Mouse (Mus musculus): ENCODE data around the gene Tbc1d20. TPM values are rescaled to one million over a fixed set of nuclear protein-coding genes. Genes with fewer than 3 reads are reported as not detected.

Tbc1d20 gene
- polyA plus RNA-seq, 1 experiment from 2014 or later: 35.8 TPM

DNA sequence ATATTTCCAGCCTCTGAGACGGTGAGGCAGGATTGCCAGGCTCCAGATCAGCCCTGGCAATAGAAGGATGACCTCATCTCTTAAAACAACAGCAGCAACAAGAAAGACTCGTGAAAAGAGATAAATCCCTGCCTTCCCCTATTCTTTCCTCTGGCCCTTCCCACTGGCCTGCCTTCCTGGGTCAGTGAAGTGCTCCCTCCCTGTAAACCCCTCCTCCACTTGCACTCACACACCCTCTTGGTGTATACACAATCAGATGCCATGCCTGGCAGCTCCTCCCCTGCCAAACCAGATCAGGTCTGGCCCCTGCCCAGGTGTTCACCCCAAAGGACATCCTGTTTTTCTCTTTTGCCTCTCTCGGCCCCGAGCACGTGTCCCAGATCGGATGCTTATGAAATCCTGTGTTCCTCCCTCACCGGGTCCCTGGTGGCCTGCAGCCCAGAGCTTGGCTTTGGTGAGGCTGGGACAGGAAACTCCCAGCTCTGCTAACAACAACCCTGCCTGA lies 66.7 kb downstream of the Tbc1d20 start:
- H3K4me1 ChIP-seq (ENCODE audit: control insufficient read depth, insufficient read depth, low read length): peaks cover 13% of the 10 kb centered on the region; the same call in 1 of the 2 replicates
- no peak overlapping the region for H3K9ac ChIP-seq (ENCODE audit: low read depth, low read length)
- no peaks in the 10 kb centered on the region for H3K9me3 ChIP-seq (ENCODE audit: control insufficient read depth, low read length)
- peak overlapping the region; percentile 67 for H3K27ac ChIP-seq (ENCODE audit: low read length)
- H3K36me3 ChIP-seq (ENCODE audit: control insufficient read depth, insufficient read depth, low read length): no peaks in the 10 kb centered on the region
- H3K4me3 ChIP-seq (ENCODE audit: low read length): no peak overlapping the region
- 38% methylated on average over 7 of the region's 7 CpGs for WGBS
- peak; percentile 19 for ATAC-seq
- H3K27me3 ChIP-seq (replicated peaks; ENCODE audit: control insufficient read depth, insufficient read depth, low read length): no peaks in the 10 kb centered on the region
- H3K4me2 ChIP-seq (ENCODE audit: low read depth, low read length): no peak overlapping the region

DNA sequence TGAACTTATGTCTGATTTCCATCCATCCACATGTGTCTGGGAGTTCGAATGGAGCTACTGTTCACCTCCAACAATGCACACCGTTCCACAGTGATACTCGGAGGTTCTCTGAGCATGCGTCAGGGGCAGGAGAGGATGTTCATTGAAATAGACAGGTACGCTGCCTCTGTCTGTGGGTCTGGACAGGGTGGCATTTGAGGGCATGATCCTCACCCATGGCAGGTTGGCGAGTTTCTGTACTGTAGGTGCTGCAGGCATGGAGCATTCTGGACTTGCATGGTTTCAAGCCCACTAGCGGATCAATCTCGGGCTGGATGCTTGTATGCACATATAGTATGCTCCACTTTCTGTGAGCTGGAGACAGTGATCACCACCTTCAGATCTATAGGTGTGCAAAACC lies 67.6 kb downstream of the Tbc1d20 start:
- no peak for ATAC-seq
- H3K4me1 ChIP-seq (ENCODE audit: control insufficient read depth, insufficient read depth, low read length): peaks cover 13% of the 10 kb centered on the region; the same call in 1 of the 2 replicates
- no peaks in the 10 kb centered on the region for H3K27me3 ChIP-seq (replicated peaks; ENCODE audit: control insufficient read depth, insufficient read depth, low read length)
- no peaks in the 10 kb centered on the region for H3K9me3 ChIP-seq (ENCODE audit: control insufficient read depth, low read length)
- no peak overlapping the region for H3K27ac ChIP-seq (ENCODE audit: low read length)
- H3K4me3 ChIP-seq (ENCODE audit: low read length): no peak overlapping the region
- H3K9ac ChIP-seq (ENCODE audit: low read depth, low read length): no peak overlapping the region
- WGBS: 89% methylated on average over 8 of the region's 8 CpGs
- no peaks in the 10 kb centered on the region for H3K36me3 ChIP-seq (ENCODE audit: control insufficient read depth, insufficient read depth, low read length)
- no peak overlapping the region for H3K4me2 ChIP-seq (ENCODE audit: low read depth, low read length)

Other genes with a start within 250 kb of the Tbc1d20 start
- not detected in 2 replicates for gene Scrt2, start 212.3 kb upstream of the Tbc1d20 start, polyA plus RNA-seq (2015; fragmentation: Nextera tagmentation; extraction: Ambion mirVana)
- gene Srxn1, start 188.3 kb upstream of the Tbc1d20 start, polyA plus RNA-seq (2015; fragmentation: Nextera tagmentation; extraction: Ambion mirVana): 34.9 and 43.6 TPM in 2 replicates
- gene Tcf15, start 150.3 kb upstream of the Tbc1d20 start, polyA plus RNA-seq (2015; fragmentation: Nextera tagmentation; extraction: Ambion mirVana): 6.5 and 7.5 TPM in 2 replicates
- 72.6 and 81.1 TPM in 2 replicates for gene Csnk2a1, start 67.0 kb upstream of the Tbc1d20 start, polyA plus RNA-seq (2015; fragmentation: Nextera tagmentation; extraction: Ambion mirVana)
- gene Rbck1, start 38.8 kb downstream of the Tbc1d20 start, polyA plus RNA-seq (2015; fragmentation: Nextera tagmentation; extraction: Ambion mirVana): 82.5 and 83.2 TPM in 2 replicates
- gene Trib3, start 50.2 kb downstream of the Tbc1d20 start, polyA plus RNA-seq (2015; fragmentation: Nextera tagmentation; extraction: Ambion mirVana): 4.4 and 7.1 TPM in 2 replicates
- gene Nrsn2, start 82.8 kb downstream of the Tbc1d20 start, polyA plus RNA-seq (2015; fragmentation: Nextera tagmentation; extraction: Ambion mirVana): 2.5 and 2.7 TPM in 2 replicates
- gene Sox12, start 104.2 kb downstream of the Tbc1d20 start, polyA plus RNA-seq (2015; fragmentation: Nextera tagmentation; extraction: Ambion mirVana): 3.5 and 3.6 TPM in 2 replicates
- 20.7 and 21.2 TPM in 2 replicates for gene Zcchc3, start 121.2 kb downstream of the Tbc1d20 start, polyA plus RNA-seq (2015; fragmentation: Nextera tagmentation; extraction: Ambion mirVana)
- 0.54 and 0.79 TPM in 2 replicates for gene 6820408C15Rik, start 121.8 kb downstream of the Tbc1d20 start, polyA plus RNA-seq (2015; fragmentation: Nextera tagmentation; extraction: Ambion mirVana)
- not detected in 2 replicates for gene Defb23, start 170.8 kb downstream of the Tbc1d20 start, polyA plus RNA-seq (2015; fragmentation: Nextera tagmentation; extraction: Ambion mirVana)
- not detected in 2 replicates for gene Defb20, start 183.2 kb downstream of the Tbc1d20 start, polyA plus RNA-seq (2015; fragmentation: Nextera tagmentation; extraction: Ambion mirVana)
- not detected in 2 replicates for gene Defb22, start 196.3 kb downstream of the Tbc1d20 start, polyA plus RNA-seq (2015; fragmentation: Nextera tagmentation; extraction: Ambion mirVana)
- not detected in 2 replicates for gene Defb26, start 217.9 kb downstream of the Tbc1d20 start, polyA plus RNA-seq (2015; fragmentation: Nextera tagmentation; extraction: Ambion mirVana)
- gene Defb28, start 224.4 kb downstream of the Tbc1d20 start, polyA plus RNA-seq (2015; fragmentation: Nextera tagmentation; extraction: Ambion mirVana): not detected in 2 replicates
- not detected in 2 replicates for gene Defb29, start 246.3 kb downstream of the Tbc1d20 start, polyA plus RNA-seq (2015; fragmentation: Nextera tagmentation; extraction: Ambion mirVana)